Mouse (Mus musculus) heart, adult 8-10 months (tissue): ENCODE data around the gene Synpo2. TPM values are rescaled to one million over a fixed set of nuclear protein-coding genes. Genes with fewer than 3 reads are reported as not detected.
A peak's percentile ranks its signal among the peaks of the same experiment; 100 is the strongest.

Experiments
- DNase-seq: peaks from one replicate; pipeline ENCODE4 v3.0.0; 2022; ENCODE audit warnings: low spot score
- total RNA-seq, 4 experiments: library from RNA; stranded (reverse); gene quantifications; 2 replicates each; pipeline ENCODE4 v1.2.4; 2022

Synpo2 gene
- total RNA-seq, 4 experiments from 2014 or later, result 91.9 to 102 (median 100) TPM

GRCm38 (mm10) chr3:123166450-123166849 is 69.5 kb downstream of the Synpo2 start:
- no peak for DNase-seq

- DNase-seq, result no peak
Observed at GRCm38 (mm10) chr3:123164183-123164582, 71.8 kb downstream of the Synpo2 start.

DNA sequence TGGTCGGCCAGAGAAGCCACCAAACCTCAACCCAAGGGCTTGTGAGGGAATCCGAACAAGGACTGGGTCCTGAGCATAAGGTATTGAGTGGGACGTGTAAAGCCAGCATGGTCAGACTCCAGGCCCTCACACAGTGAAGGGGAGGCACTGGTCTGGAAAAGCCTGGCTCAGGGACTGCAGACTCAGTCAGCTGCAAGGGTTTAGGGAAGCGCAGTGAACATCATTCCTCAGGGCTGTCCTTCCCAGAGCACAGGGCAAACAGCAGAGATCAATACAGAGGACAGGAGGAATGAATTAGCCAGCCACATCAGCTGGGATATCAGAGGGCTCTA is 72.8 kb downstream of the Synpo2 start:
- no peak for DNase-seq

- no peak for DNase-seq
Observed at GRCm38 (mm10) chr3:123162289-123163191, 73.4 kb downstream of the Synpo2 start.

- DNase-seq, result no peak
Observed at GRCm38 (mm10) chr3:123160792-123161191, 75.2 kb downstream of the Synpo2 start.

- peak; percentile 67 for DNase-seq
Observed at GRCm38 (mm10) chr3:123159139-123159824, 76.7 kb downstream of the Synpo2 start.

GRCm38 (mm10) chr3:123158579-123158978 is 77.4 kb downstream of the Synpo2 start:
- DNase-seq, result peak; percentile 53

DNA sequence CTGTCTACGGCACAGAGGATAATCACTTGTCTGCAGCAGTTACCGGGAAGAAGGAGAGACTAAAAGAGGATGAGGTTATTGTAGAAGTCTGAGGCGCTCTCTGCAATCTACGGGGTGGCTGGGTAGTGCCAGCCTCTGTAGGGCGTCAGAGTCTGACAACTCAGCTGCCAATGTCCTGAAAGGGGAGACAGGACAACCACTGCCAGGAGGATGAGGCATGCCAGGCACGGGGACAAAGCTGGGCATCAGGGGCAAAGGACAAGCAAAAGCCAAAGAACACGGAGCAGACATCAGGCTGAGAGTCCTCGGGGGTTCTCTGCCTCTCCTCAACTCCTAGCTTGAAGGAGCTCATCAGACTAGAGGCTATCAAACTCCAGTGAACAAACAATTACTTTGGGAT is 82.6 kb downstream of the Synpo2 start:
- DNase-seq, result no peak

GRCm38 (mm10) chr3:123152911-123153310 is 83.0 kb downstream of the Synpo2 start:
- no peak for DNase-seq

DNA sequence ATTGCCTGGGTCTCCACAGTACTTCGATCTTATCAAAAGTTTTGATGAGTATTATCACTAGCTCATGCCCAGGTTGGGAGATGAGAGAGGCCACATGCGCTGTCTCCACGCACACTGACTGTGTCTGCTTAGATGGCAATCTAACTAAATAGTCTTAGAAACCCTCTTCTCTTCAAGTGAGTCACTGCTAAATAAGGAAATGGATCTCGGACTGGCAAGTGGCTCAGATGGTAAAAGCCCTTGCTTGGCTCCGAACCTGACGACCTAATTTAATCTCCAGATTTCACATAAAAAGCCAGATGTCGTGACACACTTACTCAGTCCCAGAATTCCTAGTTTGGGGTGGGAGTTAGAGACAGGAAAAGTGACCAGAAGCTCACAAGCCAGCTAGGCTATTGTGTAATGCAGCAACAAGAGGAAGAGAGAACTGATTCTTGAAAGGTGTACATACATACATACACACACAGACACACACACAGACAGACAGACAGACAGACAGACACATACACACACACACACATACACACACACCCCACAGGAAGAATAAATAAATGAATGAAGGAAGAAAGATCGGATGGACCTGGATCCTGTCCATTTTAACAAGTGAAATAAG is 85.3 kb downstream of the Synpo2 start:
- no peak for DNase-seq

GRCm38 (mm10) chr3:123149380-123150162 is 86.4 kb downstream of the Synpo2 start:
- no peak for DNase-seq

DNA sequence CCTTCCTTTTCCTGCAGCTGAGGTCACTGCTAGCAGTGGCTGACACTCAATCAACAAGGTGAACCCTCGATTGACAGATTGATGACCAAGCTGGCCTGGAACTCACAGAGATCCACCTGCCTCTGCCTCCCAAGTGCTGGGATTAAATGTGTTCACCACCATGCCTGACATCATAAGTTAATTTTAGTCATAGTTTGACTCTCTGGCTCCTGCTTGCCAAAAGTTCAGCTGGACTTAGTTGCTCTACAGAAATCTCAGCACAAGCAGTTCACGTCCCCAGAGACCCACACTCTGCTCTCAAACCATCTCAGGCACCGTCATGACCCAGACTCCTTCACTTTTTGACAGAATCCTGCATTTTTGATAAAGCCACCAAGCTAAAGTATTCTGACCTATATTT is 87.3 kb downstream of the Synpo2 start:
- no peak for DNase-seq

DNA sequence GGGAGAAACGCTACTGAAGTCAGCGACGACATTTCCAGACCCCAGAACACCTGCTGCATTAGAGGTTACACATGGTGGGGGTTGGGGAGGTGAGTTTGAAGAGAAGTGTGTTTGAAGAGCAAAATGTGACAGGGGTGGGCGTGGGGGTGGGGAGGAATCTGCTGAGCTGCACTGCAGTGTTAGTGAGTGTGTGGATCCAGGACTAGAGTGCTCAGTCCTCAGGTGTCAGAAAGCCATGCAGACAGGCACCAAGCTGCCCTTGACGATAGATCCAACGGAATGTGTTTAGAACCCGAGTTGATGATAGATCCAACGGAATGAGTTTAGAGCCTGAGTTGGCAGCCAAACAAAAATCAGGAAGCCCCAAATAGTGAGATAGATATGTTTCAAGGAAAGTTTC is 89.4 kb downstream of the Synpo2 start:
- no peak for DNase-seq

GRCm38 (mm10) chr3:123145942-123146341 is 90.0 kb downstream of the Synpo2 start:
- DNase-seq, result no peak

GRCm38 (mm10) chr3:123143412-123143811 is 92.5 kb downstream of the Synpo2 start:
- no peak for DNase-seq

DNA sequence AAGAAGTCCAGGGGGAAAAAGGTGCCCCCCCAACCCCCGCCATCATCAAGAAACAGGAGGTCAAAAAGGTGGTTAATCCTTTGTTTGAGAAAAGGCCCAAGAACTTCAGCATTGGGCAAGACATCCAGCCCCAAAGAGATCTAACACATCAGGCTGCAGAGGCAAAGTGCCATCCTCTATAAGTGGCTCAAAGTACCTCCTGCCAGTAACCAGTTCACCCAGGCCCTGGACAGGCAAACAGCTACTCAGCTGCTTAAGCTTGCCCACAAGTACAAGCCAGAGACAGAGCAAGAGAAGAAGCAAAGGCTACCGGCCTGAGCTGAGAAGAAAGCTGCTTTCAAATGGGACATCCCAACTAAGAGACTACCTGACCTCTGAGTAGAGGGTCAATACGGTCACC is 93.7 kb downstream of the Synpo2 start:
- no peak for DNase-seq

- no peak for DNase-seq
Observed at GRCm38 (mm10) chr3:123141069-123141468, 94.9 kb downstream of the Synpo2 start.

GRCm38 (mm10) chr3:123140134-123140533 is 95.8 kb downstream of the Synpo2 start:
- DNase-seq, result no peak

- DNase-seq, result no peak
Observed at GRCm38 (mm10) chr3:123139619-123140018, 96.3 kb downstream of the Synpo2 start.

GRCm38 (mm10) chr3:123138274-123139003 is 97.5 kb downstream of the Synpo2 start:
- peak; percentile 87 for DNase-seq

DNA sequence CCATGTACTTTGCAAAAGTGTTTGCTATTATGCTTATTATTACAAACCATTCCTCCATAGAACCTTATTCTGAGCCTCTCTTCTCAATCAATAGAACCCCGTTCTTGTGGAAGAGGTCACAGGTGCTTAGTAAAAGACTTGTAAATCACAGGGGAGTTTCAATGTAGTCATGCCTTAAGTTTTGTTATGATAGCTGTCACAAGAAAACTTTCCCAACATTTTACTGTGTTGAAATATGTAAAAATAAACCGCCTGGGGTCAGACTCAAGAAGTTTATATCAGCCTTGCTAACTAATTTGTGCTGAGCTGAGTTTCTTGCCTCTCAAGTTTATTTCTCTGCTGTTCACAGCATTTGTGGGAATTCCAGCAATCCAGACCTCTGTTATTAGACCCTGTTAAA is 103.8 kb downstream of the Synpo2 start:
- no peak for DNase-seq
